Mouse (Mus musculus): ENCODE measurements around the gene Gabrr2. TPM values are rescaled to one million over a fixed set of nuclear protein-coding genes. Genes with fewer than 3 reads are reported as not detected.

Gabrr2 gene
- polyA plus RNA-seq, 1 experiment from 2014 or later = 0.05 TPM

GRCm38 (mm10) chr4:33052650-33053049 is 10.1 kb upstream of the Gabrr2 start:
- no peak overlapping the region for H3K27ac ChIP-seq (replicated peaks)
- H3K9me3 ChIP-seq (ENCODE audit: control insufficient read depth, low read length) = no peaks in the 10 kb centered on the region
- whole genome bisulfite sequencing = 88% methylated on average over 5 of the region's 5 CpGs
- no peaks in the 10 kb centered on the region for H3K27me3 ChIP-seq (ENCODE audit: control insufficient read depth, insufficient read depth, low read length)
- no peak overlapping the region for H3K4me2 ChIP-seq (replicated peaks; ENCODE audit: low read depth)
- TF ChIP-seq CTCF (IDR thresholded peaks at IDR 0.05; ENCODE audit: low read depth) (no peak), EP300 (optimal IDR thresholded peaks at IDR 0.05) (no peak)
- DNase-seq (ENCODE audit: low spot score) = no peak
- H3K4me3 ChIP-seq (ENCODE audit: low read depth, low read length) = no peak overlapping the region
- peaks cover 14% of the 10 kb centered on the region for H3K36me3 ChIP-seq (ENCODE audit: control insufficient read depth, insufficient read depth, low read length)
- no peak; the same call in 1 of the 2 replicates for ATAC-seq (ENCODE audit: low FRiP score, low TSS enrichment)
- no peaks in the 10 kb centered on the region for H3K4me1 ChIP-seq (replicated peaks; ENCODE audit: control insufficient read depth, insufficient read depth)
- no peak overlapping the region for H3K9ac ChIP-seq (ENCODE audit: low read length)

GRCm38 (mm10) chr4:33054426-33054825 is 8.4 kb upstream of the Gabrr2 start:
- no peak overlapping the region for H3K4me2 ChIP-seq (replicated peaks; ENCODE audit: low read depth)
- peaks cover 14% of the 10 kb centered on the region for H3K36me3 ChIP-seq (ENCODE audit: control insufficient read depth, insufficient read depth, low read length)
- H3K4me1 ChIP-seq (replicated peaks; ENCODE audit: control insufficient read depth, insufficient read depth) = no peaks in the 10 kb centered on the region
- DNase-seq (ENCODE audit: low spot score) (no peak), ATAC-seq (ENCODE audit: low FRiP score, low TSS enrichment) (no peak)
- H3K9ac ChIP-seq (ENCODE audit: low read length) = no peak overlapping the region
- H3K4me3 ChIP-seq (ENCODE audit: low read depth, low read length) = no peak overlapping the region
- H3K27me3 ChIP-seq (ENCODE audit: control insufficient read depth, insufficient read depth, low read length) = no peaks in the 10 kb centered on the region
- TF ChIP-seq CTCF (IDR thresholded peaks at IDR 0.05; ENCODE audit: low read depth) = no peak
- no peak for TF ChIP-seq EP300 (optimal IDR thresholded peaks at IDR 0.05)
- no peak overlapping the region for H3K27ac ChIP-seq (replicated peaks)
- no peaks in the 10 kb centered on the region for H3K9me3 ChIP-seq (ENCODE audit: control insufficient read depth, low read length)

GRCm38 (mm10) chr4:33056317-33056716 is 6.5 kb upstream of the Gabrr2 start:
- Histone ChIP-seq H3K4me3 (ENCODE audit: low read depth, low read length) (no peak overlapping the region), H3K9me3 (ENCODE audit: control insufficient read depth, low read length) (no peaks in the 10 kb centered on the region), H3K36me3 (ENCODE audit: control insufficient read depth, insufficient read depth, low read length) (peaks cover 7% of the 10 kb centered on the region; the same call in 1 of the 2 replicates), H3K4me2 (replicated peaks; ENCODE audit: low read depth) (no peak overlapping the region), H3K4me1 (replicated peaks; ENCODE audit: control insufficient read depth, insufficient read depth) (no peaks in the 10 kb centered on the region), H3K27ac (replicated peaks) (no peak overlapping the region), H3K9ac (ENCODE audit: low read length) (no peak overlapping the region), H3K27me3 (ENCODE audit: control insufficient read depth, insufficient read depth, low read length) (no peaks in the 10 kb centered on the region)
- WGBS = 81% methylated on average over 1 of the region's 1 CpGs
- no peak for ATAC-seq (ENCODE audit: low FRiP score, low TSS enrichment)
- no peak for DNase-seq (ENCODE audit: low spot score)
- TF ChIP-seq CTCF (IDR thresholded peaks at IDR 0.05; ENCODE audit: low read depth) (no peak), EP300 (optimal IDR thresholded peaks at IDR 0.05) (no peak)

- Histone ChIP-seq H3K4me1 (replicated peaks; ENCODE audit: control insufficient read depth, insufficient read depth) (no peaks in the 10 kb centered on the region), H3K27me3 (ENCODE audit: control insufficient read depth, insufficient read depth, low read length) (no peaks in the 10 kb centered on the region), H3K9ac (ENCODE audit: low read length) (no peak overlapping the region), H3K4me3 (ENCODE audit: low read depth, low read length) (no peak overlapping the region), H3K36me3 (ENCODE audit: control insufficient read depth, insufficient read depth, low read length) (no peaks in the 10 kb centered on the region), H3K4me2 (replicated peaks; ENCODE audit: low read depth) (no peak overlapping the region), H3K27ac (replicated peaks) (peak overlapping the region; percentile 76), H3K9me3 (ENCODE audit: control insufficient read depth, low read length) (no peaks in the 10 kb centered on the region)
- ATAC-seq (ENCODE audit: low FRiP score, low TSS enrichment) = peak; percentile 45; the same call in 1 of the 2 replicates
- WGBS = 58% methylated on average over 11 of the region's 11 CpGs
- TF ChIP-seq CTCF (IDR thresholded peaks at IDR 0.05; ENCODE audit: low read depth) (no peak), EP300 (optimal IDR thresholded peaks at IDR 0.05) (no peak)
- DNase-seq (ENCODE audit: low spot score) = no peak
Measured at GRCm38 (mm10) chr4:33057890-33058687, 4.7 kb upstream of the Gabrr2 start.

- DNase-seq (ENCODE audit: low spot score) (no peak), ATAC-seq (ENCODE audit: low FRiP score, low TSS enrichment) (no peak)
- no peaks in the 10 kb centered on the region for H3K4me1 ChIP-seq (replicated peaks; ENCODE audit: control insufficient read depth, insufficient read depth)
- no peak overlapping the region for H3K4me3 ChIP-seq (ENCODE audit: low read depth, low read length)
- H3K27ac ChIP-seq (replicated peaks) = no peak overlapping the region
- H3K9ac ChIP-seq (ENCODE audit: low read length) = no peak overlapping the region
- H3K9me3 ChIP-seq (ENCODE audit: control insufficient read depth, low read length) = no peaks in the 10 kb centered on the region
- TF ChIP-seq CTCF (IDR thresholded peaks at IDR 0.05; ENCODE audit: low read depth) = no peak
- TF ChIP-seq EP300 (optimal IDR thresholded peaks at IDR 0.05) = no peak
- 22% methylated on average over 7 of the region's 7 CpGs for WGBS
- H3K4me2 ChIP-seq (replicated peaks; ENCODE audit: low read depth) = no peak overlapping the region
- no peaks in the 10 kb centered on the region for H3K36me3 ChIP-seq (ENCODE audit: control insufficient read depth, insufficient read depth, low read length)
- H3K27me3 ChIP-seq (ENCODE audit: control insufficient read depth, insufficient read depth, low read length) = no peaks in the 10 kb centered on the region
Measured at GRCm38 (mm10) chr4:33061158-33061557, 1.6 kb upstream of the Gabrr2 start.

GRCm38 (mm10) chr4:33064986-33065385 is 2.2 kb downstream of the Gabrr2 start:
- 81% methylated on average over 6 of the region's 6 CpGs for WGBS
- DNase-seq (ENCODE audit: low spot score) (no peak), ATAC-seq (ENCODE audit: low FRiP score, low TSS enrichment) (no peak)
- H3K27ac ChIP-seq (replicated peaks) = no peak overlapping the region
- no peaks in the 10 kb centered on the region for H3K27me3 ChIP-seq (ENCODE audit: control insufficient read depth, insufficient read depth, low read length)
- no peak for TF ChIP-seq EP300 (optimal IDR thresholded peaks at IDR 0.05)
- no peak for TF ChIP-seq CTCF (IDR thresholded peaks at IDR 0.05; ENCODE audit: low read depth)
- H3K4me3 ChIP-seq (ENCODE audit: low read depth, low read length) = no peak overlapping the region
- H3K9ac ChIP-seq (ENCODE audit: low read length) = no peak overlapping the region
- H3K9me3 ChIP-seq (ENCODE audit: control insufficient read depth, low read length) = no peaks in the 10 kb centered on the region
- no peaks in the 10 kb centered on the region for H3K36me3 ChIP-seq (ENCODE audit: control insufficient read depth, insufficient read depth, low read length)
- H3K4me2 ChIP-seq (replicated peaks; ENCODE audit: low read depth) = no peak overlapping the region
- H3K4me1 ChIP-seq (replicated peaks; ENCODE audit: control insufficient read depth, insufficient read depth) = no peaks in the 10 kb centered on the region
